Mouse (Mus musculus) A20 (cell line): Measurements from ENCODE around the gene Nprl2.

ENCODE experiments used
- DNase-seq: peaks from one replicate; pipeline ENCODE4 v3.0.0-alpha.2; 2011; ENCODE audit warnings: low read depth, low spot score

The Nprl2 gene

GRCm38 (mm10) chr9:107541474-107542351 lies at the start of gene Nprl2, which contains the start of gene Cyb561d2:
Nprl2 (plus strand) TSS chr9:107542226.
Cyb561d2 (minus strand) TSS chr9:107542193.
- DNase-seq, result peak; percentile 96

GRCm38 (mm10) chr9:107493511-107493910 lies 48.5 kb upstream of the Nprl2 start:
- no peak for DNase-seq

- DNase-seq, result no peak
Measured at GRCm38 (mm10) chr9:107494238-107494637, 47.8 kb upstream of the Nprl2 start.

- DNase-seq, result no peak
Measured at GRCm38 (mm10) chr9:107496359-107496758, 45.7 kb upstream of the Nprl2 start.

- no peak for DNase-seq
Measured at GRCm38 (mm10) chr9:107500708-107501286, 41.2 kb upstream of the Nprl2 start.

- DNase-seq, result no peak
Measured at GRCm38 (mm10) chr9:107502131-107502846, 39.7 kb upstream of the Nprl2 start.

- no peak for DNase-seq
Measured at GRCm38 (mm10) chr9:107504662-107505537, 37.1 kb upstream of the Nprl2 start.

GRCm38 (mm10) chr9:107508266-107508665 lies 33.8 kb upstream of the Nprl2 start:
- DNase-seq, result no peak

- no peak for DNase-seq
Measured at GRCm38 (mm10) chr9:107510384-107511100, 31.5 kb upstream of the Nprl2 start.

- DNase-seq, result no peak
Measured at GRCm38 (mm10) chr9:107511436-107511835, 30.6 kb upstream of the Nprl2 start.

- no peak for DNase-seq
Measured at GRCm38 (mm10) chr9:107512326-107512725, 29.7 kb upstream of the Nprl2 start.

GRCm38 (mm10) chr9:107514303-107514955 lies 27.6 kb upstream of the Nprl2 start:
- DNase-seq, result peak; percentile 59

- no peak for DNase-seq
Measured at GRCm38 (mm10) chr9:107520331-107520730, 21.7 kb upstream of the Nprl2 start.

GRCm38 (mm10) chr9:107521190-107521589 lies 20.8 kb upstream of the Nprl2 start:
- no peak for DNase-seq

GRCm38 (mm10) chr9:107521711-107522399 lies 20.2 kb upstream of the Nprl2 start:
- DNase-seq, result no peak

GRCm38 (mm10) chr9:107522400-107522711 lies 19.7 kb upstream of the Nprl2 start:
- DNase-seq, result no peak

- DNase-seq, result no peak
Measured at GRCm38 (mm10) chr9:107526198-107527026, 15.6 kb upstream of the Nprl2 start.

GRCm38 (mm10) chr9:107533791-107534407 lies 8.1 kb upstream of the Nprl2 start, which contains the start of gene Tmem115:
Tmem115 (plus strand) TSS chr9:107533945.
- peak; percentile 95 for DNase-seq
